Mouse (Mus musculus) limb, embryonic 14.5 days (tissue): ENCODE results near the gene Prmt9. TPM values are rescaled to one million over a fixed set of nuclear protein-coding genes. Genes with fewer than 3 reads are reported as not detected.

ENCODE experiments used
- ATAC-seq: fragments of 200-750 bp; cut with Nextera tagmentation; 2 replicates; pipeline ENCODE4 v1.8.0; 2017; ENCODE audit warnings: low read depth, moderate number of reproducible peaks, moderate TSS enrichment; ENCODE audit not compliant: low FRiP score
- DNase-seq: peaks from one replicate; pipeline ENCODE4 v3.0.0-alpha.2; 2015; ENCODE audit warnings: low spot score
- H3K27ac ChIP-seq: fragments of 300-500 bp; sonication (generic); replicated peaks from 2 replicates; pipeline ENCODE4 v1.5.1; 2014; ENCODE audit warnings: low read depth, mild to moderate bottlenecking, low read length, moderate library complexity, mixed read lengths
- H3K27me3 ChIP-seq: fragments of 300-500 bp; sonication (generic); 2 replicates; pipeline ENCODE4 v1.6.1; 2014; ENCODE audit warnings: low read length, mixed read lengths; ENCODE audit not compliant: control insufficient read depth, insufficient read depth
- H3K36me3 ChIP-seq: fragments of 300-500 bp; sonication (generic); 2 replicates; pipeline ENCODE4 v1.6.1; 2014; ENCODE audit warnings: mild to moderate bottlenecking, low read length, moderate library complexity, mixed read lengths; ENCODE audit not compliant: control insufficient read depth, insufficient read depth
- H3K4me1 ChIP-seq: fragments of 300-500 bp; sonication (generic); 2 replicates; pipeline ENCODE4 v1.6.1; 2014; ENCODE audit warnings: antibody characterized with exemption, low read length, mixed read lengths; ENCODE audit not compliant: control insufficient read depth, insufficient read depth
- H3K4me2 ChIP-seq: fragments of 300-500 bp; sonication (generic); replicated peaks from 2 replicates; pipeline ENCODE4 v1.6.1; 2014; ENCODE audit warnings: low read depth, mild to moderate bottlenecking, low read length, moderate library complexity; ENCODE audit not compliant: severe bottlenecking
- H3K4me3 ChIP-seq: fragments of 300-500 bp; sonication (generic); replicated peaks from 2 replicates; pipeline ENCODE4 v1.5.1; 2014; ENCODE audit warnings: low read length
- H3K9ac ChIP-seq: fragments of 300-500 bp; sonication (generic); 2 replicates; pipeline ENCODE4 v1.6.1; 2014; ENCODE audit warnings: mild to moderate bottlenecking, low read depth, low read length, moderate library complexity; ENCODE audit not compliant: severe bottlenecking
- H3K9me3 ChIP-seq: fragments of 300-500 bp; sonication (generic); 2 replicates; pipeline ENCODE4 v1.6.1; 2016; ENCODE audit warnings: low read length; ENCODE audit not compliant: control insufficient read depth
- POLR2A ChIP-seq: fragments of 200-500 bp; IDR thresholded peaks from 2 replicates; pipeline ENCODE4 v1.8.0; 2012; ENCODE audit warnings: inconsistent platforms, mild to moderate bottlenecking, moderate library complexity, borderline replicate concordance; ENCODE audit not compliant: insufficient read depth, insufficient read length; ENCODE audit errors: extremely low read depth
- WGBS: fragments of 180-500 bp; shearing (Covaris S2); extraction: QIAGEN DNeasy Blood & Tissue Kit; methylation state at CpG from one replicate; pipeline ENCODE4 v1.1.7; 2014; 5-methylcytosine and 5-hydroxymethylcytosine counted together
- polyA plus RNA-seq, 2 experiments: library from polyadenylated mRNA; depleted of rRNA in 1 of 2; stranded (reverse) in 1 of 2; unstranded in 1 of 2; fragments of >200 nt; fragmentation: Nextera tagmentation in 1 of 2; extraction: Ambion mirVana in 1 of 2; gene quantifications; 2 replicates each; pipeline versions ENCODE4 v1.2.1 to v1.2.3; 2012 to 2014

The Prmt9 gene
- polyA plus RNA-seq, 2 experiments = 17.2 to 20.4 TPM

DNA sequence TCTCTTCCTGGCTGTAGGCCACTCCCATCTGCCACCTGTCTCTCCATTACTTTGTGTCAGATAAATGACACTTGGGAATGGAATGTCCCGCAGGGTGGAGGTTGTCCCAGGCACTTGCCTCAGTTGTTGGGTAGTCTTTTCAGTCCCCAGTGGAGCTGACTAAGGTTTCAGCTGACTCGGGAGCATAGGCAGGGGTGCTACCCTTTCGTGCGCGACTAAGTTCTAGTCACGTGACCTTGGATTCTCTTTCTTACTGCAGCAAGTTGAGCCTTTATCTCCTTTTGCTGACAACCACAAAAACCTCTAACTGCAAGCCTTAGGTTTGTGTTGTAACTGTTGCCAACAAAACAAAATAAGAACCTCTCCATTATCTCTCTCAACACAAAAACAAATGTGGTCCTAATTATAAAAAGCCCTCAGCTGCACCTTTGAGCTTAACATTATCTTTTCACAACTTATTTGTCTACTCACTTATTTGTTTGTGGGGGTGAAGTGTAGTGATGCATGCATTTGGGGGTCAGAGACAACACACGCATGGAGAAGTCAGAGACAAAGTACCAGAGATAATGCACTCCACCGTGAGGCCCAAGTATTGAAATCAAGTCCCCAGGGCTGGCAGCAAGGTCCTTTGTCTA is 14.7 kb upstream of the Prmt9 start:
- DNase-seq (no peak), ATAC-seq (peak; percentile 26; the same call in 1 of the 2 replicates)
- no peak overlapping the region for H3K4me3 ChIP-seq
- no peaks in the 10 kb centered on the region for H3K36me3 ChIP-seq
- no peaks in the 10 kb centered on the region for H3K9me3 ChIP-seq
- no peaks in the 10 kb centered on the region for H3K27me3 ChIP-seq
- no peaks in the 10 kb centered on the region for H3K4me1 ChIP-seq
- WGBS = 70% methylated on average over 8 of the region's 8 CpGs
- TF ChIP-seq POLR2A = no peak
- H3K9ac ChIP-seq = no peak overlapping the region
- no peak overlapping the region for H3K4me2 ChIP-seq
- no peak overlapping the region for H3K27ac ChIP-seq

DNA sequence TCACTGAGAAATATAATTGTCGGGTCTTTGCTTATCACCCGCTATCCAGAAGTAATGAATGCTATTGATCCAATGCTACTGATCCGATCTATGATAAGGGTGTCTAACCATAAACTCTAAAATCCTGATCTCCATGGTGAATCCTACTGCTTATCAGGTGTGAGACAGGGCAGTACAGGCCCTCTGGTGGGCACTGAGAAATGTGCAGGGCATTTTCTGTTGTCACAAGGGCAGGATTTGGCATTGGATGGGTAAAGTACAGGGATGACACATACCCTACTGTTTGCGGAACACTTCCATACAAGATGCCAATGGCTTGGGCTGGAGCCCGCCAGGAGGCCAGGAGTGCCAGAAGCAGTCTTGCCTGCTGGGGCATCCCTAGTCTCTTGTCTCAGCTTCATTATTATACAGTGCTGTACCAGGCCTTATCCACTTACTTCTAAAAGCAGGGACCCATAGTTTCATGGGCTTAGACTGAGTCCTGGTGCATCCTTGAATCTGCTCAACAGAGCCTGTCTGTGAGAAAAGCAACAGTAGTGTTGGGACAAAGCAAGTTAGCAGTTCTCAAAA is 14.1 kb upstream of the Prmt9 start:
- TF ChIP-seq POLR2A = no peak
- H3K9me3 ChIP-seq = no peaks in the 10 kb centered on the region
- WGBS = 82% methylated on average over 5 of the region's 5 CpGs
- no peak overlapping the region for H3K9ac ChIP-seq
- DNase-seq (no peak), ATAC-seq (no peak)
- H3K4me3 ChIP-seq = no peak overlapping the region
- no peak overlapping the region for H3K27ac ChIP-seq
- H3K4me1 ChIP-seq = no peaks in the 10 kb centered on the region
- no peaks in the 10 kb centered on the region for H3K27me3 ChIP-seq
- no peaks in the 10 kb centered on the region for H3K36me3 ChIP-seq
- H3K4me2 ChIP-seq = no peak overlapping the region

DNA sequence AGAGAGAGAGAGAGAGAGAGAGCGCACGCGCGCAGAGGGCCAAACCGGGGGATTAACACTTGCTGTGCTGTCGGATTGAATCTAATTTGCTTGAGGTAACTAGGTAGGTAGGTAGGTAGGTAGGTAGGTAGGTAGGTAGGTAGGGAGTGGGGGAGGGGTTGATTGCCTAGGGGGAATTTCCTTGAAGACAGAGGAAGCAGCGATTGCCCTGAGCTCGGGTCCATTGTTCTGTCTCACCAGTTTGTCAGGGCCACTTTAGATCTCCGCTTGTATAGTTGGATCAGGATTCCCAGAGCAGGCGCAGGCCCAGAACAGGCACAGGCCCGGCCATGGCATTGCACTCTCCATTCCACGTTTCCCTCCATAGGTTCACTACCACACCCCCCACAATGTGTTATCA is 12.4 kb upstream of the Prmt9 start:
- H3K36me3 ChIP-seq = no peaks in the 10 kb centered on the region
- ATAC-seq (no peak), DNase-seq (no peak)
- H3K4me1 ChIP-seq = no peaks in the 10 kb centered on the region
- no peaks in the 10 kb centered on the region for H3K27me3 ChIP-seq
- 80% methylated on average over 11 of the region's 12 CpGs for WGBS
- no peak overlapping the region for H3K4me2 ChIP-seq
- no peak for TF ChIP-seq POLR2A
- H3K4me3 ChIP-seq = no peak overlapping the region
- no peak overlapping the region for H3K27ac ChIP-seq
- H3K9me3 ChIP-seq = no peaks in the 10 kb centered on the region
- H3K9ac ChIP-seq = no peak overlapping the region

DNA sequence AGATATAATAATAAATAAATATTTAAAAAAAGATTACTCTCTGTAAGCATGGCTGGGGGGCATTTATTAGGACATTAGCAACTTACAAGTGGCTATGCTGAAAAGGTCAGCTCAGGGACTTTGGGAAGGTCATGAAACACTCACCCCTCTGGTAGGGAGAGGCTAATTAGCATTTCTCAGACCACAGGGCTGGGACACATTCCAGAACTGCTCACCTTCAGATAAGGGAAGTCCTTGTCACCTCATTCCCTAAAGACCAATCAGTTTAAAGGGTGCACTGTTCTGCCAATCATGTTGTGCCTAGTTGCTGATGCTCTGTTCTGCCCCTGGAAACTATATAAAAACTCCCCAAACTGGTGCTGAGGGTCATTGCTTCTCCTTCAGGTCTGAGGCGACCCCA is 10.9 kb upstream of the Prmt9 start:
- 93% methylated on average over 1 of the region's 1 CpGs for WGBS
- H3K27me3 ChIP-seq = no peaks in the 10 kb centered on the region
- H3K4me1 ChIP-seq = no peaks in the 10 kb centered on the region
- DNase-seq (no peak), ATAC-seq (no peak)
- H3K9me3 ChIP-seq = no peaks in the 10 kb centered on the region
- no peak overlapping the region for H3K9ac ChIP-seq
- H3K27ac ChIP-seq = no peak overlapping the region
- TF ChIP-seq POLR2A = no peak
- H3K4me2 ChIP-seq = no peak overlapping the region
- no peaks in the 10 kb centered on the region for H3K36me3 ChIP-seq
- no peak overlapping the region for H3K4me3 ChIP-seq

DNA sequence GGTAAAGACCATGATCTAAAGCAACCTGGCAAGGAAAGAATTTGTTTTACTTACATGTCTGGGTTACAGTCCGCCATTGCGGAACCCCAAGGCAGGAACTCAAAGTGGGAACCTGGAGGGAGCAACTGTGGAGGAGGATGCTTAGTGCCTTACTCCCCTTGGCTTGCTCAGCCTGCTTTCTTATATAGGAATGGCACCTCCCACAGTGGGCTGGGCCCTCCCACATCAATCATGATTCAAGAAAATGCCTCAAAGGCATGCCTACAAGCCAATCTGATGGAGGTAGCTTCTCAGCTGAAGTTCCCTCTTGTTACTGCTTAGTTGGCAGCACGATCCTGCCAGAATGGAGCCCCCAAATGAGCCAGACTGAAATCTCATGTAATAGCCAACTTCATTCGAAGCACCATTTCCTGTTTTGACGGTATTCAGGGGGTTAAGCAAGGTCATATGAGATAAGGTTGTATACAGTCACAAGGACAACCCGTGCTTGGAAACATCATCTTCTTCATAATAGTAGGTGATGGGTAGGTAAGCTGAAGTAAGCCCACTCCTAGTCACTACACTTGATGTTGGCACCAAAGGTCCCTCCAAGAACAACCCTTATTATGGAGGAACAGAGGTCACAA is 5.9 kb upstream of the Prmt9 start:
- Histone ChIP-seq H3K4me1 (no peaks in the 10 kb centered on the region), H3K4me3 (no peak overlapping the region), H3K9me3 (no peaks in the 10 kb centered on the region), H3K4me2 (no peak overlapping the region), H3K27me3 (no peaks in the 10 kb centered on the region), H3K27ac (no peak overlapping the region), H3K9ac (no peak overlapping the region), H3K36me3 (no peaks in the 10 kb centered on the region)
- ATAC-seq (no peak), DNase-seq (no peak)
- 91% methylated on average over 6 of the region's 6 CpGs for WGBS
- TF ChIP-seq POLR2A = no peak

DNA sequence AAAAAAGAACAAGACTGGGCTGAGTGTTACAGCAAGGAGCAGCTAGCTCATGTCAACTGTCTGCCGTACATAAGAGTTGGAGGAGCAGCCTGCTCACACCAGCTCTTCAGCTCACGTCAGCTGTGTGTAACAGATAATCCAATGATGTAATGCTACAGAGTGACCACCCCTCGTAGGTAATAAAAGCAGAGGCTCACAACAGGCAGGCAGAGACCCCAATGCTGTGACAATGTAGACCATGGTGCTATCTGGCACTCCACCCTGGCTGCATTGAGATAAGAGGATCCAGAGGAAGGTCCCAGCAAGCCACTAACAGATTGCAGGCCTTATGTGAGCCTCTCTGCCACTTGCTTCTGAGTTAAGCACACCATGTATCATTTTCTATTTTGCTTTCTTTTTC is 4.8 kb upstream of the Prmt9 start:
- no peaks in the 10 kb centered on the region for H3K27me3 ChIP-seq
- no peak for ATAC-seq
- 72% methylated on average over 3 of the region's 3 CpGs for WGBS
- H3K9me3 ChIP-seq = no peaks in the 10 kb centered on the region
- H3K4me3 ChIP-seq = no peak overlapping the region
- no peak overlapping the region for H3K9ac ChIP-seq
- no peak overlapping the region for H3K4me2 ChIP-seq
- H3K36me3 ChIP-seq = no peaks in the 10 kb centered on the region
- H3K27ac ChIP-seq = no peak overlapping the region
- no peak for TF ChIP-seq POLR2A
- no peaks in the 10 kb centered on the region for H3K4me1 ChIP-seq
- no peak for DNase-seq
